Mouse (Mus musculus) myocyte (in vitro differentiated cells): ENCODE results near the gene Clmn.

Source experiments
- CEBPB ChIP-seq: IDR thresholded peaks from 2 replicates; pipeline ENCODE4 v1.6.1; 2011; ENCODE audit warnings: mild to moderate bottlenecking, moderate library complexity; ENCODE audit not compliant: poor library complexity, insufficient read depth, severe bottlenecking
- MAX ChIP-seq: IDR thresholded peaks from one replicate; pipeline ENCODE4 v1.6.1; 2011; ENCODE audit warnings: low read depth, mild to moderate bottlenecking, control low read depth
- MYOG ChIP-seq, 3 experiments: IDR thresholded peaks; one replicate each; pipeline ENCODE4 v1.6.1; 2011; ENCODE audit warnings: control low read depth in 2 of 3, low read depth in 2 of 3, mild to moderate bottlenecking in 2 of 3; ENCODE audit not compliant: insufficient read length in 2 of 3, control insufficient read depth in 1 of 3, insufficient read depth in 1 of 3
- POLR2A ChIP-seq: IDR thresholded peaks from one replicate; pipeline ENCODE4 v1.6.1; 2011; ENCODE audit warnings: low read depth, mild to moderate bottlenecking, control low read depth, moderate library complexity; ENCODE audit not compliant: insufficient read length
- REST ChIP-seq: IDR thresholded peaks from one replicate; pipeline ENCODE4 v1.6.1; 2011; ENCODE audit warnings: mild to moderate bottlenecking, control low read depth, moderate library complexity; ENCODE audit not compliant: insufficient read depth, insufficient read length
- TCF3 ChIP-seq: IDR thresholded peaks from one replicate; pipeline ENCODE4 v1.6.1; 2011; ENCODE audit warnings: low read depth, control low read depth; ENCODE audit not compliant: insufficient read length
- USF1 ChIP-seq: IDR thresholded peaks from one replicate; pipeline ENCODE4 v1.6.1; 2011; ENCODE audit warnings: low read depth, mild to moderate bottlenecking, control low read depth, moderate library complexity

DNA sequence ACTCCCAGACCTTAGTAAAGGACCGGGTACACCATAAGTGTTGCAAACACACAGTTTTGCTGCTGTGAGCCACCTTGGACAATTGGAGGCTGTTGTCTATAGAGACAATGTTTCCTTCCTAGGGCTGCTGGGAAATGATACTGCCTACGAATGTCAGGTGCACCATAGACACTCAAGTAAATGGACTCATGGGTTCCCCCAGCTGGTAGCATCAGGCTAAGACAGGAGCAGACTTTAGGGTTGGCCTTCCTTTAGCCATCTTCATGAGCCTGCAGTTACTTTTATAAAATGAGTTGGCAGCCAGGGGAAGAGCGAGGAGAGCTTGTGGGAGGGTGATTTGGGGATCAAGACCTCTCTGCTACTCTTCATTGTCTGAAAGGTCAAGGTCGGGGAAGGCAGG, 52.2 kb downstream of the Clmn start:
- TF ChIP-seq POLR2A (no peak), REST (no peak), CEBPB (no peak), MAX (no peak), MYOG (IDR thresholded peaks at IDR 0.05; ENCODE audit: control insufficient read depth in 1 of 3, insufficient read depth in 1 of 3, insufficient read length in 2 of 3, low read depth in 2 of 3) (no peak), USF1 (no peak), TCF3 (no peak)
